ENCODE assay signal across 15 mouse cellular contexts in genomic region chr4:15448831-15449230, GRCm38 (mm10).
DNase-seq lines count a peak whose midpoint lies in the region; ATAC-seq and TF ChIP-seq lines count a peak whose summit lies in the region.
"Had no signal": no experiment of that assay in that cellular context is flagged by ENCODE, and none has a peak within 500 bp of the region (broad histone marks: within the 10 kb centered on the region; RNA-seq: fewer than 3 reads in every experiment).

No protein-coding gene starts in this region.

- no peak for TF ChIP-seq POLR2A in brain, embryonic 14.5 days (IDR thresholded peaks at IDR 0.05; ENCODE audit: borderline replicate concordance, extremely low read depth, insufficient read depth, insufficient read length, poor library complexity, severe bottlenecking)

- DNase-seq in hindbrain, embryonic 14.5 days (ENCODE audit: low spot score): no peak
- peak; percentile 84 for DNase-seq in brain, embryonic 14.5 days (ENCODE audit: low read depth)
- DNase-seq in midbrain, postnatal 0 days (ENCODE audit: low spot score): peak; percentile 78
- no peak for DNase-seq in adrenal gland, adult 2 months
- DNase-seq in layer of hippocampus, postnatal 10 days (ENCODE audit: low spot score in 2 of 2): no peak
- DNase-seq in right cerebral cortex, postnatal 36 days (ENCODE audit: low spot score in 2 of 2): no peak
- DNase-seq: adrenal gland, adult 8-10 months; heart, postnatal 4 days; kidney, adult 18-20 months; kidney, postnatal 36 days; lung, embryonic 14.5 days had no signal

- peak; percentile 62; the same call in 1 of the 2 replicates for ATAC-seq in hindbrain, embryonic 14.5 days (ENCODE audit: low FRiP score)
- no peak for ATAC-seq in hindbrain, embryonic 12.5 days (ENCODE audit: low FRiP score)
- ATAC-seq in forebrain, embryonic 12.5 days (ENCODE audit: low FRiP score): peak; percentile 83; the same call in 1 of the 2 replicates
- ATAC-seq in midbrain, postnatal 0 days (ENCODE audit: low FRiP score): peak; percentile 60; the same call in 1 of the 2 replicates

- no peaks in the 10 kb centered on the region for H3K36me3 ChIP-seq in hindbrain, embryonic 14.5 days (replicated peaks; ENCODE audit: control insufficient read depth, insufficient read depth)
- no peaks in the 10 kb centered on the region for H3K36me3 ChIP-seq in hindbrain, embryonic 12.5 days
- H3K36me3 ChIP-seq in forebrain, embryonic 12.5 days (replicated peaks): no peaks in the 10 kb centered on the region
- no peaks in the 10 kb centered on the region for H3K36me3 ChIP-seq in midbrain, postnatal 0 days (ENCODE audit: insufficient read depth, low read length)
- H3K36me3 ChIP-seq: heart, embryonic 13.5 days had no signal

- H3K27me3 ChIP-seq in hindbrain, embryonic 14.5 days (ENCODE audit: control insufficient read depth, insufficient read depth, low read length): no peaks in the 10 kb centered on the region
- no peaks in the 10 kb centered on the region for H3K27me3 ChIP-seq in hindbrain, embryonic 12.5 days
- no peaks in the 10 kb centered on the region for H3K27me3 ChIP-seq in forebrain, embryonic 12.5 days
- no peaks in the 10 kb centered on the region for H3K27me3 ChIP-seq in midbrain, postnatal 0 days (ENCODE audit: insufficient read depth, low read length)
- H3K27me3 ChIP-seq: heart, embryonic 13.5 days had no signal

- WGBS in hindbrain, embryonic 14.5 days: 84% methylated on average over 1 of the region's 1 CpGs
- 70% methylated on average over 1 of the region's 1 CpGs for WGBS in hindbrain, embryonic 12.5 days
- WGBS in forebrain, embryonic 12.5 days: 71% methylated on average over 1 of the region's 1 CpGs
- WGBS in midbrain, postnatal 0 days: 67% methylated on average over 1 of the region's 1 CpGs

- no peak overlapping the region for H3K4me2 ChIP-seq in hindbrain, embryonic 14.5 days (replicated peaks)
- H3K4me2 ChIP-seq in hindbrain, embryonic 12.5 days (replicated peaks): no peak overlapping the region
- no peak overlapping the region for H3K4me2 ChIP-seq in forebrain, embryonic 12.5 days
- no peak overlapping the region for H3K4me2 ChIP-seq in midbrain, postnatal 0 days (ENCODE audit: low read depth, low read length, poor library complexity, severe bottlenecking)
- H3K4me2 ChIP-seq: heart, embryonic 13.5 days; liver, embryonic 11.5 days; lung, embryonic 14.5 days had no signal

- no peak overlapping the region for H3K4me3 ChIP-seq in hindbrain, embryonic 14.5 days (replicated peaks; ENCODE audit: low read length)
- no peak overlapping the region for H3K4me3 ChIP-seq in hindbrain, embryonic 12.5 days
- no peak overlapping the region for H3K4me3 ChIP-seq in forebrain, embryonic 12.5 days (replicated peaks)
- no peak overlapping the region for H3K4me3 ChIP-seq in midbrain, postnatal 0 days (ENCODE audit: low read depth, low read length)
- H3K4me3 ChIP-seq: heart, embryonic 13.5 days had no signal

- no peak for TF ChIP-seq CTCF in brain, embryonic 14.5 days (IDR thresholded peaks at IDR 0.05; ENCODE audit: borderline replicate concordance, extremely low read depth, insufficient read depth, insufficient read length)
- TF ChIP-seq CTCF in midbrain, postnatal 0 days (IDR thresholded peaks at IDR 0.05): no peak

- no peaks in the 10 kb centered on the region for H3K4me1 ChIP-seq in hindbrain, embryonic 14.5 days (replicated peaks; ENCODE audit: control insufficient read depth, insufficient read depth, low read length)
- no peaks in the 10 kb centered on the region for H3K4me1 ChIP-seq in hindbrain, embryonic 12.5 days
- no peaks in the 10 kb centered on the region for H3K4me1 ChIP-seq in forebrain, embryonic 12.5 days
- no peaks in the 10 kb centered on the region for H3K4me1 ChIP-seq in midbrain, postnatal 0 days (ENCODE audit: insufficient read depth, low read length)
- H3K4me1 ChIP-seq: heart, embryonic 13.5 days had no signal

- no peak overlapping the region for H3K9ac ChIP-seq in hindbrain, embryonic 14.5 days
- no peak overlapping the region for H3K9ac ChIP-seq in hindbrain, embryonic 12.5 days
- no peak overlapping the region for H3K9ac ChIP-seq in forebrain, embryonic 12.5 days
- no peak overlapping the region for H3K9ac ChIP-seq in midbrain, postnatal 0 days (replicated peaks; ENCODE audit: low read length, poor library complexity, severe bottlenecking)
- H3K9ac ChIP-seq: heart, embryonic 13.5 days; lung, embryonic 14.5 days had no signal

- no peaks in the 10 kb centered on the region for H3K9me3 ChIP-seq in hindbrain, embryonic 14.5 days (ENCODE audit: control insufficient read depth, low read length)
- no peaks in the 10 kb centered on the region for H3K9me3 ChIP-seq in hindbrain, embryonic 12.5 days (replicated peaks)
- no peaks in the 10 kb centered on the region for H3K9me3 ChIP-seq in forebrain, embryonic 12.5 days
- H3K9me3 ChIP-seq in midbrain, postnatal 0 days (ENCODE audit: low read length): no peaks in the 10 kb centered on the region
- H3K9me3 ChIP-seq: heart, embryonic 13.5 days had no signal

- H3K27ac ChIP-seq in hindbrain, embryonic 14.5 days: no peak overlapping the region
- H3K27ac ChIP-seq in hindbrain, embryonic 12.5 days: no peak overlapping the region
- no peak overlapping the region for H3K27ac ChIP-seq in forebrain, embryonic 12.5 days
- no peak overlapping the region for H3K27ac ChIP-seq in midbrain, postnatal 0 days (ENCODE audit: low read depth, low read length)
- H3K27ac ChIP-seq: heart, embryonic 13.5 days had no signal

Comparison
In these comparisons a context has a peak if more than half of its experiments do, and no peak if none do; other contexts are left out.
1. DNase-seq: peak in brain, embryonic 14.5 days (single experiment) and midbrain, postnatal 0 days (single experiment); none in hindbrain, embryonic 14.5 days (single experiment), adrenal gland, adult 2 months (single experiment), layer of hippocampus, postnatal 10 days (0 of 2) and right cerebral cortex, postnatal 36 days (0 of 2).